Mouse (Mus musculus) hindbrain, embryonic 16.5 days (tissue): ENCODE data around the gene Lekr1. TPM values are rescaled to one million over a fixed set of nuclear protein-coding genes. Genes with fewer than 3 reads are reported as not detected.

Source experiments
- ATAC-seq: fragments of 200-750 bp; cut with Nextera tagmentation; 2 replicates; pipeline ENCODE4 v1.8.0; 2017; ENCODE audit warnings: moderate TSS enrichment, moderate library complexity
- H3K27ac ChIP-seq: fragments of 300-500 bp; sonication (generic); 2 replicates; pipeline ENCODE4 v1.5.1; 2014; ENCODE audit warnings: low read depth, mild to moderate bottlenecking, control low read depth, low read length, moderate library complexity
- H3K27me3 ChIP-seq: fragments of 300-500 bp; sonication (generic); replicated peaks from 2 replicates; pipeline ENCODE4 v1.6.1; 2014; ENCODE audit warnings: low read length; ENCODE audit not compliant: control insufficient read depth, insufficient read depth
- H3K36me3 ChIP-seq: fragments of 300-500 bp; sonication (generic); 2 replicates; pipeline ENCODE4 v1.6.1; 2014; ENCODE audit warnings: mild to moderate bottlenecking, low read length, moderate library complexity, mixed read lengths; ENCODE audit not compliant: control insufficient read depth, insufficient read depth
- H3K4me1 ChIP-seq: fragments of 300-500 bp; sonication (generic); 2 replicates; pipeline ENCODE4 v1.6.1; 2014; ENCODE audit warnings: low read depth, low read length; ENCODE audit not compliant: control insufficient read depth, insufficient read depth
- H3K4me2 ChIP-seq: fragments of 300-500 bp; sonication (generic); 2 replicates; pipeline ENCODE4 v1.6.1; 2014; ENCODE audit warnings: mild to moderate bottlenecking, low read length, control low read depth, moderate library complexity
- H3K4me3 ChIP-seq: fragments of 300-500 bp; sonication (generic); 2 replicates; pipeline ENCODE4 v1.5.1; 2014; ENCODE audit warnings: mild to moderate bottlenecking, low read length, control low read depth, moderate library complexity
- H3K9ac ChIP-seq: fragments of 300-500 bp; sonication (generic); 2 replicates; pipeline ENCODE4 v1.6.1; 2014; ENCODE audit warnings: low read depth, mild to moderate bottlenecking, control low read depth, low read length, moderate library complexity
- H3K9me3 ChIP-seq: fragments of 300-500 bp; sonication (generic); 2 replicates; pipeline ENCODE4 v1.6.1; 2014; ENCODE audit warnings: mild to moderate bottlenecking, low read length, moderate library complexity; ENCODE audit not compliant: control insufficient read depth
- WGBS: fragments of 180-500 bp; shearing (Covaris S2); extraction: QIAGEN DNeasy Blood & Tissue Kit; methylation state at CpG from one replicate; pipeline ENCODE4 v1.1.7; 2014; 5-methylcytosine and 5-hydroxymethylcytosine counted together
- polyA plus RNA-seq: library from polyadenylated mRNA; unstranded; fragments of >200 nt; fragmentation: Nextera tagmentation; extraction: Ambion mirVana; gene quantifications from 2 replicates; pipeline ENCODE4 v1.2.1, GENCODE M21; 2015

Gene Lekr1
- polyA plus RNA-seq, result 6.4 and 7.2 TPM in 2 replicates

DNA sequence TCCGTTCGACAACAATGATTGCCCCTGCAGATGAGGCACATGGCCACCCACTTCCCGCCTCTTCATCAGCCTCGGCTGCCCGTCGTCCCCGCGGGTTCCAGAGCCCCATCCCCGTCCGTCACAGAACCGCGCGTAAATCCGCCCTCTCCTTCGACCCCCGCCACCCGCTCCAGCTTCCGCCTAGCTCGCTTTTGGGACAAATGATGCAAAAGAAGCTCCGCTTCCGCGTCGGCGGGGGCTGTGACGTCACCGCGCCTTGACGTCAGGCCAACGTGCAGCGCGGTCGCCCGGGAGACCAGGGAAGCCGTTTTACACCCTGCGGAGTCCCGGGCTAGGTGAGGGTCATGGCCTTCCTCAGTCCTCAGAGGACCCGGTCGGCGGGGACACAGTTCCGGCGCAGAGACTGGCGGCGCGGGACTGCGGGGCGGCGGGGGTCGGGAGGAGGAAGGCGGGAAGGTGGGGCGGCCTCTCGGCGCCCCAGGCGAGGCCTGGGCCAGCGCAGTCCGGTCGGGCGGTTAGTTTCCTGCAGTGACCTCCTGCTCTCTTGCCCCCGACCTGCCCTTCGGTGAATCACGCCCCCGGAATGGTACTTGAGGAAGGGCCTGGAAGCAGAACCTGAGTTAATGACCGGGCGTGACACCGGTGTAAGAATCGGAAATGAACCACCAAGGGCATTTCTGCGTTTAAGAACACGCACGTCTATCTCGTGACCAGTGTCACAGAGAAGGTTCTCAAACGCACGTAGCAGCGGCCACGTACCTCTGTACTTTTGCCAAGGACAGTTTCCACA lies at the start of gene Lekr1:
TSS of gene Lekr1 (plus strand) at position 252 of the 790 bp plus-strand sequence.
- WGBS, result 2% methylated on average over 73 of the region's 73 CpGs
- H3K27me3 ChIP-seq, result no peaks in the 10 kb centered on the region
- peak; percentile 94 for ATAC-seq

DNA sequence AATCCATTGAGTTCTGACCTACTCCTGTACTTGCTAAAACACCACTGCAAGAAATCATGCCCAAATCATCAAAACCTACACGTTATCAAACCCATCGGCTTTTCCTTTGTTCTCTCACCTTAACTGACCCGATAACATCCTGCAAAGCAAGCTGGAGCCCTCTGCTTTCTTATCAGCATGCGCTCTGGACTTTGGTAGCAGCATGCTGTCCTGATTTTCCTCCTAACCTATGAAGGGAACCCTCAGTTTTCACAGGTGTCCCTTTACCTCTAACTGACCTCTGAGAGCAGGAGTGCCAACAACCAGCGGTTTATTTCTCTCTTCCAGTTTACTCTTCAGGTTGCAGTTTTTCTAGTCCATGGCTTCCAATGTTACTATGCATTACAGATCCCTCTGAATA lies 48.5 kb upstream of the Lekr1 start:
- H3K4me2 ChIP-seq, result no peak overlapping the region
- no peaks in the 10 kb centered on the region for H3K9me3 ChIP-seq
- ATAC-seq, result no peak
- no peak overlapping the region for H3K4me3 ChIP-seq
- no peak overlapping the region for H3K9ac ChIP-seq
- WGBS, result 80% methylated on average over 5 of the region's 5 CpGs
- H3K27me3 ChIP-seq, result no peaks in the 10 kb centered on the region
- H3K27ac ChIP-seq, result no peak overlapping the region
- no peaks in the 10 kb centered on the region for H3K36me3 ChIP-seq
- H3K4me1 ChIP-seq, result no peaks in the 10 kb centered on the region

More for the DNA sequence above, at the start of gene Lekr1:
- Histone ChIP-seq H3K36me3 (no peaks in the 10 kb centered on the region), H3K4me2 (peak within 1 kb of the TSS; percentile 65), H3K4me1 (0 out of 2 replicates have a peak, but pooled peaks cover 2% of the 10 kb centered on the region), H3K4me3 (peak within 1 kb of the TSS; percentile 59), H3K27ac (peak within 1 kb of the TSS; percentile 83), H3K9me3 (no peaks in the 10 kb centered on the region), H3K9ac (peak within 1 kb of the TSS; percentile 77)

DNA sequence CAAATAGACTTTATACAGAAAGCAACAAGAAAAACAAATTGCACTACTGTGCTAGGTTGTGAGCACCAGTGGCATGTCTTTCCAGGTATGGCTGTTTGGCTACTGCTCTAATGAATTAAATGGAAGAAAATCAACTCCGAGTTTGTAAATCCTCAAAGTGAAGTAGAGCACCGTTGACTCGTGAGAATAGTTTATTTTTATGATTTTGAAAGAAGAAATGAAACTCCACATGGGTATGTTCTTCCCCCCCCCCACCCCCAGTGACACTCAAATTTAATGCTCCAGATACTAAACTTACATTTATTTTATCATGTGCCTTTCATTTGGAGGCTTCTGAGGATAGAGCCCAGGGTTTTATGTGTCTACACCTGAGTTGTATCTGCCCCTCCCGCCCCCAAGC lies 46.7 kb upstream of the Lekr1 start:
- no peak for ATAC-seq
- no peaks in the 10 kb centered on the region for H3K27me3 ChIP-seq
- no peak overlapping the region for H3K4me2 ChIP-seq
- no peaks in the 10 kb centered on the region for H3K36me3 ChIP-seq
- H3K9ac ChIP-seq, result no peak overlapping the region
- H3K4me3 ChIP-seq, result no peak overlapping the region
- WGBS, result 95% methylated on average over 4 of the region's 4 CpGs
- H3K4me1 ChIP-seq, result no peaks in the 10 kb centered on the region
- H3K27ac ChIP-seq, result no peak overlapping the region
- no peaks in the 10 kb centered on the region for H3K9me3 ChIP-seq

DNA sequence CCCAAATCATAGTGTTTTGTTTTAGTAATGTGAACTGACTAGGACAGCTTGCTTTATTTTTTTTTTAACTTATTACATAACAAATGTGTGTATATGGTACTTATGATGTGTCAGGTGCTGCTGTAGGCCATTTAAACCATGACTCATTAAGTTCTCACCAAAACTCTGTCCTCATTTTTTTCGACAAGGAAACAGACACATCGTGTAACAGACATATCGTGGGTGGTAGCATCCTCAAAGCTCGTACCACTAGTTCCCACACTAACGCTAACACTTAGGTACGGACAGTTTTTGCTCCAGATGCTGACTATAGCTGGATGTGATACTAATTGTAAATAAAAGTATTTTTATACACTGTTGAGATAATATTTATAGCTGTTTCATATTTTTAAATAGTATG lies 43.0 kb upstream of the Lekr1 start:
- Histone ChIP-seq H3K4me2 (no peak overlapping the region), H3K9me3 (no peaks in the 10 kb centered on the region), H3K9ac (no peak overlapping the region), H3K4me3 (no peak overlapping the region), H3K36me3 (no peaks in the 10 kb centered on the region), H3K27ac (no peak overlapping the region), H3K4me1 (no peaks in the 10 kb centered on the region), H3K27me3 (no peaks in the 10 kb centered on the region)
- ATAC-seq, result no peak
- 94% methylated on average over 6 of the region's 6 CpGs for WGBS

DNA sequence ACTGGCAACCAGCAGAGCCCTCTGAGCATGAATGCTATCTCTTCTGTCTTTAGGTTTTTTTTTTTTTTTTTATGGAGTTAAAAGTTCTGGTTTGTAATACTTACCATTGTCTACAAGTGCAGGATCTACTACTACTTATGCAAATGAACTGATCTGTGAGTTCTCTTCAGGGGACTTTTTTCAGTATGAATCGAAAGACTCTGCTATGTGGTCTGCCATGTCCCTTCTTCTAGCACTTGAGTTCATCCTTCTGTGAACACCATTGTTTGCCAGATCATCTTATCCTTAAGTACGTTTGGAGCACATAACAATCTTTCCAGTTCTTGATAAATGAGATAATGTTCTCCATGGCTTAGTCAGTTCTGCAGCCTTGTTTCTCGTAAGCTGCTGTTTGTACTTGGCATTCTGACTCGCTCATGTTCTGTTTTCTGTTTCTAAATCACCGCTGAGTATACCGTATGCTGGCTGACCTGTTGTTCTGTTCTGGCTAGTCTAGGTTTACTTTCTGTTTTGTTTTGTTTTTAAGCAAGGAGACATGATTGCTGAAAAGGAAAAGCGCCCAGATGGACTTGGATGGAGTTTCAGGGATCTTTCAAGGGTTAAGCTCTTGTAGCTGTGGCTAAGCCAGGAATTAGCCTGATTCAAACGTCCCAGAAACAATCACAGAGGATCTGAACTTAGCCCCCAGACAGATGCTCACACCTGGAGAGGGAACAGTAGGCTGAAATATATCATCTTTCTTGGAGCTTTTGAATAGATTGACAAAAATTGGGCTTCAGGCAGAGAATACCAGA lies 40.3 kb upstream of the Lekr1 start:
- Histone ChIP-seq H3K9ac (no peak overlapping the region), H3K4me1 (no peaks in the 10 kb centered on the region), H3K9me3 (no peaks in the 10 kb centered on the region), H3K4me3 (no peak overlapping the region), H3K36me3 (no peaks in the 10 kb centered on the region), H3K4me2 (no peak overlapping the region), H3K27me3 (no peaks in the 10 kb centered on the region), H3K27ac (no peak overlapping the region)
- 74% methylated on average over 8 of the region's 8 CpGs for WGBS
- no peak for ATAC-seq

DNA sequence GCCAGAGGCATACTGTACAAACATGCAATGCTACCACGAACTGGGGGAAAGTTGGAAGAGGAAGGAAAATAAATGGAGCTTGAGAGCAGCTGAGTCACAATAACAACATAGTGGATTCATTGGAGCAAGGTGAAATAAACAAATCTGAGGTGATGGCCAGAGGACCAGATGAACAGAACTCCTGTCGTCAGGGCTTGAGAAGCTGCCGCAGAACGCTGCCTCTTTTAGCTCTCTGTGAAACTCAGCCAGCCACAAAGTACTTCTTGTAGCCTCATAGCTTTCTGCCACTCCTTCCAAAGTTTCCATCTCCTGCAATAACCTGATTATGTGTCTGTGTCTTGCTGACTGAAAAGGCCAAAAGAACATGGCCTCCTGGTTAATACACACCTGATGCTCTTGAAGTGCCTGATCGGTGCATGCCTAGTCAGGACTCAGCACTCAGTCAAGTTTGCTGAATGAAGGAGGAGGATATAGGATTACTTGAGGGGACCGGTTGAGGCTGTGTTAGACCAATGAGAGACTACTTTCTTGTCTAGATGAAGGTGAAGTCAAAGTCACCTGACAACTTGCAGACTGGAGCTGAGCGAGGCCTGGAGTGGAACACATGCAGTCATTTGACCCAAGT lies 39.6 kb upstream of the Lekr1 start:
- Histone ChIP-seq H3K27ac (no peak overlapping the region), H3K4me1 (no peaks in the 10 kb centered on the region), H3K9me3 (no peaks in the 10 kb centered on the region), H3K36me3 (no peaks in the 10 kb centered on the region), H3K4me3 (no peak overlapping the region), H3K9ac (no peak overlapping the region), H3K4me2 (no peak overlapping the region), H3K27me3 (no peaks in the 10 kb centered on the region)
- WGBS, result 82% methylated on average over 7 of the region's 7 CpGs
- no peak for ATAC-seq

DNA sequence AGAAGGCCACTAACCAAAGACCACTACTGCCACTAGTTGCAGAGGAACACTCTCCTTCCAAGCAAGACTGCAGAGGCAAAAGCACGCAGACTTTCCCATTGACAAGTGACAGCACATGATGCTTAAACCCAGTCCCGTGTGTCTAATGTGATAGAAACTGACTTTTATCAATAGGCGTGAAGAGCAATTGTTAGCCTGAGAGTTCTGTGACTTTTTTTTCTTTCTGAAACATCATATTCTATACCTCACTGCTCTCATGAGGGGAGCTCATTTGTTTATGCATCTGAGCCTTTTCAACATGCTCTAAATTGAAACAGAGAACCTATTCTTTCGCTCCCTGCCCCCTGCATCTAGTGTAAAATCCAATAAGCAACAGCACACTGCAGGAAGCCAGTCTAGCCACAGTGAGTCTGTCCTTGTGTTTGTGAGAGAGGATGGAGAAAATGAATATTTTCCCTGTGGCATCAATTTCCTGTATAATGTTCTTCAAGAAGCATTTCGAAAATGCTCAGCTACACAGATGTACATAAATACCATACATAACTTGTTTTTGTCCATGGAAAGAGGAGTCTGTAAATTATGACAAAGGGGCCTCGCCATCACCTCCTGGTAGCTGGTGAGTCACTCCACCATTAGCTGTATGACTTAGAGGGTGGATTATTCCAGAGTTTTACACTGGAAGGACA lies 38.9 kb upstream of the Lekr1 start:
- WGBS, result 28% methylated on average over 6 of the region's 6 CpGs
- no peaks in the 10 kb centered on the region for H3K9me3 ChIP-seq
- H3K27me3 ChIP-seq, result no peaks in the 10 kb centered on the region
- ATAC-seq, result peak; percentile 69
- no peak overlapping the region for H3K4me3 ChIP-seq
- H3K4me2 ChIP-seq, result no peak overlapping the region
- no peaks in the 10 kb centered on the region for H3K4me1 ChIP-seq
- no peak overlapping the region for H3K9ac ChIP-seq
- no peaks in the 10 kb centered on the region for H3K36me3 ChIP-seq
- H3K27ac ChIP-seq, result no peak overlapping the region

DNA sequence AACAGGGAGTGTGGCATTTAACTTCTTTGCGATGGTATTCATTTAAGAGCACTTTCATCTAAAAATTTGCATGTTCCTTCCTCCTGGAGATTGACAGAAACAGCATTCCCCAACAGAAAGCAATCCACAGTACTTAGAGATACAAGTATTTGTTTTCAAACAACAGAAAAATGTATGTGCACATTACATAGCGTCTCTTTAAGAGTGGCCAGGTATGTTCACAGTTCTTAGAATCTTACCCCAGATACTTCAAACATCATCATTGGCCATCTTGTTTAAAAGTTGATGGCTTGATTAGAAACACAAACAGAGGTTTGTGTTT lies 38.4 kb upstream of the Lekr1 start:
- H3K4me3 ChIP-seq, result no peak overlapping the region
- no peaks in the 10 kb centered on the region for H3K36me3 ChIP-seq
- no peak overlapping the region for H3K9ac ChIP-seq
- no peaks in the 10 kb centered on the region for H3K4me1 ChIP-seq
- WGBS, result 76% methylated on average over 2 of the region's 2 CpGs
- no peaks in the 10 kb centered on the region for H3K27me3 ChIP-seq
- no peak overlapping the region for H3K27ac ChIP-seq
- H3K4me2 ChIP-seq, result no peak overlapping the region
- ATAC-seq, result no peak
- no peaks in the 10 kb centered on the region for H3K9me3 ChIP-seq
